Mouse (Mus musculus): ENCODE results near the gene Cir1. TPM values are rescaled to one million over a fixed set of nuclear protein-coding genes. Genes with fewer than 3 reads are reported as not detected.

Cir1 gene
- polyA plus RNA-seq, 2 experiments, result 13.8 to 20.5 TPM

GRCm38 (mm10) chr2:73325871-73326270, 13.4 kb upstream of the Cir1 start:
- H3K9ac ChIP-seq (replicated peaks), result no peak overlapping the region
- WGBS (ENCODE audit: insufficient replicate concordance), result 85% methylated on average over 5 of the region's 5 CpGs
- DNase-seq (ENCODE audit: low read depth in 3 of 3, low spot score in 3 of 3) (no peak), ATAC-seq (ENCODE audit: insufficient read depth) (no peak)
- H3K27ac ChIP-seq, result no peak overlapping the region
- TF ChIP-seq CTCF (IDR thresholded peaks at IDR 0.05; ENCODE audit: low read depth), result no peak
- no peak for TF ChIP-seq EP300 (IDR thresholded peaks at IDR 0.05; ENCODE audit: low read depth)
- no peak overlapping the region for H3K4me3 ChIP-seq (ENCODE audit: insufficient read depth in 1 of 2, low read depth in 2 of 2, low read length in 2 of 2)
- H3K4me1 ChIP-seq (replicated peaks; ENCODE audit: control insufficient read depth in 2 of 2, insufficient read depth in 2 of 2, low read length in 1 of 2), result no peaks in the 10 kb centered on the region
- H3K27me3 ChIP-seq (ENCODE audit: control insufficient read depth, insufficient read depth, low read length), result no peaks in the 10 kb centered on the region
- H3K36me3 ChIP-seq (replicated peaks; ENCODE audit: control insufficient read depth, insufficient read depth, low read depth), result no peaks in the 10 kb centered on the region
- H3K4me2 ChIP-seq (ENCODE audit: low read depth), result no peak overlapping the region
- no peaks in the 10 kb centered on the region for H3K9me3 ChIP-seq (ENCODE audit: control insufficient read depth, low read length)

DNA sequence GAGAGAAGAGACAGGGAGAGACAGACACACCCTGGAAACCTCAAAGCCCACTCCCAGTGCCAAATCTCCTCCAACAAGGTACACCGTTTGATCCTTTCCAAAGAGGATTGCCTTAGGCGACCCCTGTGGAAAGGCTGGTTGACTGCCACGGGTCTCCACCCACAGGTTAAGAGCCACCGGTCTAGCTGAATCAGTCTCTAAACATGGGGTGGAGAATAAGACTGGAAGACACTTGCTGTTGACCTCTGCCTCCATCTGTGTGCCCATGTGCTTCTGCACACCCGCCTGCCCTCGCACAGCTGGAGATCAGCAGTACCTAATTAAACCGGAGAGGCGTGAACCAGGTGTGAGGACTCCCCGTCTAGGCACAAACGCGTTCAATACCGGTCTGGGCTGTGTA, 10.5 kb upstream of the Cir1 start:
- H3K27me3 ChIP-seq (ENCODE audit: control insufficient read depth, insufficient read depth, low read length), result no peaks in the 10 kb centered on the region
- no peak overlapping the region for H3K4me2 ChIP-seq (ENCODE audit: low read depth)
- no peaks in the 10 kb centered on the region for H3K4me1 ChIP-seq (replicated peaks; ENCODE audit: control insufficient read depth in 2 of 2, insufficient read depth in 2 of 2, low read length in 1 of 2)
- H3K9me3 ChIP-seq (ENCODE audit: control insufficient read depth, low read length), result no peaks in the 10 kb centered on the region
- ATAC-seq (ENCODE audit: insufficient read depth) (no peak), DNase-seq (ENCODE audit: low read depth in 3 of 3, low spot score in 3 of 3) (no peak)
- TF ChIP-seq EP300 (IDR thresholded peaks at IDR 0.05; ENCODE audit: low read depth) (no peak), CTCF (IDR thresholded peaks at IDR 0.05; ENCODE audit: low read depth) (no peak)
- no peak overlapping the region for H3K9ac ChIP-seq (replicated peaks)
- H3K27ac ChIP-seq, result no peak overlapping the region
- 82% methylated on average over 12 of the region's 12 CpGs for WGBS (ENCODE audit: insufficient replicate concordance)
- H3K36me3 ChIP-seq (replicated peaks; ENCODE audit: control insufficient read depth, insufficient read depth, low read depth), result peaks cover 10% of the 10 kb centered on the region
- no peak overlapping the region for H3K4me3 ChIP-seq (ENCODE audit: insufficient read depth in 1 of 2, low read depth in 2 of 2, low read length in 2 of 2)

- 83% methylated on average over 5 of the region's 5 CpGs for WGBS (ENCODE audit: insufficient replicate concordance)
- Histone ChIP-seq H3K4me1 (replicated peaks; ENCODE audit: control insufficient read depth in 2 of 2, insufficient read depth in 2 of 2, low read length in 1 of 2) (peaks cover 0 to 4% of the 10 kb centered on the region in 2 experiments; a peak in 3 of 4 replicates), H3K27ac (no peak overlapping the region), H3K4me3 (ENCODE audit: insufficient read depth in 1 of 2, low read depth in 2 of 2, low read length in 2 of 2) (no peak overlapping the region), H3K9ac (replicated peaks) (no peak overlapping the region), H3K9me3 (ENCODE audit: control insufficient read depth, low read length) (no peaks in the 10 kb centered on the region), H3K27me3 (ENCODE audit: control insufficient read depth, insufficient read depth, low read length) (no peaks in the 10 kb centered on the region), H3K36me3 (replicated peaks; ENCODE audit: control insufficient read depth, insufficient read depth, low read depth) (peaks cover 10% of the 10 kb centered on the region), H3K4me2 (ENCODE audit: low read depth) (no peak overlapping the region)
- TF ChIP-seq CTCF (IDR thresholded peaks at IDR 0.05; ENCODE audit: low read depth) (no peak), EP300 (IDR thresholded peaks at IDR 0.05; ENCODE audit: low read depth) (no peak)
- no peak for DNase-seq (ENCODE audit: low read depth in 3 of 3, low spot score in 3 of 3)
- ATAC-seq (ENCODE audit: insufficient read depth), result no peak
Observed at GRCm38 (mm10) chr2:73319218-73319617, 6.7 kb upstream of the Cir1 start.

DNA sequence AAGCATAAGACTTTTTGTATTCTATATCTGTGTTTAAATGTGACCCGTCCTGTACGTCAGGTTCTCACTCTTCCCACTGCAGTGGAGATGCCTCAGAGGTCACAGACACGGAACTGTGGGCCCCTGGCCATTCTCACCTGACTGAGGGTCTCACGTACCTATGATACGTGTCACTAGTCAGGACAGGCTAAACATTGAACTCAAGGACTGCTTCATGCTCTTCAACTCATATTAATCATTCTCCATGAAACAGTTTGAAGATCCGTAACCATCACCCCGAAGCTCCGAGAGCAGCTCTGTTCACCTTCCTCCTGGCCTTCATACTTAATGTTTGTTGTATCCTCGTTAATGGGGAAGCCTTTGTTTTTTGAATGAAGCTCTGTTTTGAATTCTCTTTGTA, 4.9 kb upstream of the Cir1 start:
- no peak for DNase-seq (ENCODE audit: low read depth in 3 of 3, low spot score in 3 of 3)
- no peak for TF ChIP-seq EP300 (IDR thresholded peaks at IDR 0.05; ENCODE audit: low read depth)
- no peak for TF ChIP-seq CTCF (IDR thresholded peaks at IDR 0.05; ENCODE audit: low read depth)
- Histone ChIP-seq H3K27me3 (ENCODE audit: control insufficient read depth, insufficient read depth, low read length) (no peaks in the 10 kb centered on the region), H3K4me3 (ENCODE audit: insufficient read depth in 1 of 2, low read depth in 2 of 2, low read length in 2 of 2) (no peak overlapping the region), H3K36me3 (replicated peaks; ENCODE audit: control insufficient read depth, insufficient read depth, low read depth) (peaks cover 10% of the 10 kb centered on the region), H3K9me3 (ENCODE audit: control insufficient read depth, low read length) (no peaks in the 10 kb centered on the region), H3K27ac (no peak overlapping the region), H3K9ac (replicated peaks) (no peak overlapping the region), H3K4me1 (replicated peaks; ENCODE audit: control insufficient read depth in 2 of 2, insufficient read depth in 2 of 2, low read length in 1 of 2) (peaks cover 3 to 12% of the 10 kb centered on the region in 2 experiments; a peak in 3 of 4 replicates), H3K4me2 (ENCODE audit: low read depth) (no peak overlapping the region)
- ATAC-seq (ENCODE audit: insufficient read depth), result no peak
- WGBS (ENCODE audit: insufficient replicate concordance), result 90% methylated on average over 9 of the region's 9 CpGs

GRCm38 (mm10) chr2:73314311-73314710, 1.8 kb upstream of the Cir1 start:
- H3K27ac ChIP-seq, result no peak overlapping the region
- H3K9ac ChIP-seq (replicated peaks), result no peak overlapping the region
- H3K36me3 ChIP-seq (replicated peaks; ENCODE audit: control insufficient read depth, insufficient read depth, low read depth), result peaks cover 15% of the 10 kb centered on the region
- H3K9me3 ChIP-seq (ENCODE audit: control insufficient read depth, low read length), result no peaks in the 10 kb centered on the region
- no peak for DNase-seq (ENCODE audit: low read depth in 3 of 3, low spot score in 3 of 3)
- WGBS (ENCODE audit: insufficient replicate concordance), result 90% methylated on average over 3 of the region's 3 CpGs
- no peak for ATAC-seq (ENCODE audit: insufficient read depth)
- H3K27me3 ChIP-seq (ENCODE audit: control insufficient read depth, insufficient read depth, low read length), result no peaks in the 10 kb centered on the region
- H3K4me3 ChIP-seq (ENCODE audit: insufficient read depth in 1 of 2, low read depth in 2 of 2, low read length in 2 of 2), result no peak overlapping the region; a peak in 1 of 4 replicates
- H3K4me1 ChIP-seq (replicated peaks; ENCODE audit: control insufficient read depth in 2 of 2, insufficient read depth in 2 of 2, low read length in 1 of 2), result peaks cover 9 to 14% of the 10 kb centered on the region in 2 experiments
- TF ChIP-seq EP300 (IDR thresholded peaks at IDR 0.05; ENCODE audit: low read depth), result no peak
- no peak for TF ChIP-seq CTCF (IDR thresholded peaks at IDR 0.05; ENCODE audit: low read depth)
- peak overlapping the region; percentile 85 for H3K4me2 ChIP-seq (ENCODE audit: low read depth)
